Mouse (Mus musculus) testis, adult 2 months (tissue): ENCODE measurements at regions not wholly inside any gene's neighbourhood (a gene's known extent, or its start where the extent isn't known, plus 50 kb on each side); places are given as distances from the start of the nearest gene placed in this dataset.

ENCODE experiments used
- CTCF ChIP-seq: fragments of 200-500 bp; IDR thresholded peaks from 2 replicates; pipeline ENCODE4 v1.5.1; 2012; ENCODE audit warnings: low read depth, mild to moderate bottlenecking, inconsistent platforms, low read length, moderate library complexity; ENCODE audit not compliant: control insufficient read depth, insufficient read depth, insufficient replicate concordance
- POLR2A ChIP-seq: fragments of 200-500 bp; IDR thresholded peaks from 2 replicates; pipeline ENCODE4 v1.6.1; 2012; ENCODE audit warnings: low read depth, mild to moderate bottlenecking, inconsistent platforms, low read length, moderate library complexity; ENCODE audit not compliant: control insufficient read depth

DNA sequence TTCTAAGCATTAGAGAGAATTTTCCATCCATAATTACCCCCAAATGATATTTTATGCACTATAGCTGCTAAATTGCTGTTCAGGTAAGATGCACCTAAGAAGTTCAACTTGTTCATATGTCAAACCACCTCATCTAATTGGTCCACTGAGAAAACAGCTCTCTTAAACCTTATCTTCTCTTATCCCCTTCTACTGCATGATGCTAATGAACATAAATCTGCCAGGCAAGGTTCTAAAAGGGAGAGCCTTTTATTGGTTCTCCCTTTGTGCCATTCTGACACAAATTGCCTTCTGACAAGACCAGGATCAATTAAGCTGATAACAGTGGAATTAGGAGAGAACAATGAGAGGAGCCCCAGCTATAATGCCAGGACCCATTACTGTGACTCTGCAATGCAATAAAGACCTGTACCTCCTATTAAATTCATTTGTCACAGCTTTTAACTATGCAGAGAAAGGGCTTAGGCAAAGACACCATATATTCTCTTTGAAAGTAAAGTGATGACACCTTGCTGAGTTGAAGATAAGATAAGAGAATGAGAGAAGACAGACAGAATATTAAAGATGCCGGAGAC is 451.4 kb upstream of the Zfp960 start:
- TF ChIP-seq CTCF (no peak), POLR2A (no peak)
